Mouse (Mus musculus): ENCODE data around the gene Gpr176.

- TF ChIP-seq CTCF (IDR thresholded peaks at IDR 0.05; ENCODE audit: borderline replicate concordance, insufficient read depth, low read depth, low read length) (no peak), POLR2A (IDR thresholded peaks at IDR 0.05; ENCODE audit: borderline replicate concordance, insufficient read depth, low read length) (no peak)
Observed at GRCm38 (mm10) chr2:118319176-118319575, 54.0 kb downstream of the Gpr176 start.

Data from cerebellum, adult 2 months (tissue).